Mouse (Mus musculus): ENCODE data around the gene Klk4.

The Klk4 gene

GRCm38 (mm10) chr7:43919559-43920451, 38.8 kb downstream of the Klk4 start:
- in situ Hi-C loops (cut with MboI) = no loop called here

- in situ Hi-C loops (cut with MboI) = no loop called here
Observed at GRCm38 (mm10) chr7:43920582-43920981, 39.6 kb downstream of the Klk4 start.

GRCm38 (mm10) chr7:43921087-43921486, 40.1 kb downstream of the Klk4 start:
- in situ Hi-C loops (cut with MboI) = no loop called here

GRCm38 (mm10) chr7:43921941-43922340, 41.0 kb downstream of the Klk4 start:
- in situ Hi-C loops (cut with MboI) = no loop called here

- in situ Hi-C loops (cut with MboI) = loop anchor here (25.0 kb wide), 1 partner anchor 411 kb away; no protein-coding TSS in a partner anchor
Observed at GRCm38 (mm10) chr7:43925985-43926384, 45.0 kb downstream of the Klk4 start.

GRCm38 (mm10) chr7:43928521-43928920, 47.6 kb downstream of the Klk4 start:
- in situ Hi-C loops (cut with MboI) = loop anchor here (25.0 kb wide), 1 partner anchor 409 kb away; no protein-coding TSS in a partner anchor

GRCm38 (mm10) chr7:43932337-43932736, 51.4 kb downstream of the Klk4 start:
- in situ Hi-C loops (cut with MboI) = loop anchor here (25.0 kb wide), 1 partner anchor 405 kb away; no protein-coding TSS in a partner anchor

- in situ Hi-C loops (cut with MboI) = loop anchor here (25.0 kb wide), 1 partner anchor 404 kb away; no protein-coding TSS in a partner anchor
Observed at GRCm38 (mm10) chr7:43933440-43933839, 52.5 kb downstream of the Klk4 start, which contains the start of gene Klk15. Klk15 (plus strand) TSS chr7:43933740.

- in situ Hi-C loops (cut with MboI) = loop anchor here (25.0 kb wide), 1 partner anchor 403 kb away; no protein-coding TSS in a partner anchor
Observed at GRCm38 (mm10) chr7:43934747-43935146, 53.8 kb downstream of the Klk4 start.
